Mouse (Mus musculus) embryonic facial prominence, embryonic 11.5 days (tissue): ENCODE measurements around the gene Ramp1. TPM values are rescaled to one million over a fixed set of nuclear protein-coding genes. Genes with fewer than 3 reads are reported as not detected.
A peak's percentile ranks its signal among the peaks of the same experiment; 100 is the strongest.

Source experiments
- ATAC-seq: fragments of 200-750 bp; cut with Nextera tagmentation; replicated peaks from 2 replicates; pipeline ENCODE4 v1.8.0; 2017; ENCODE audit warnings: low read depth; ENCODE audit not compliant: insufficient number of reproducible peaks, low FRiP score, low TSS enrichment
- DNase-seq: peaks from one replicate; pipeline ENCODE4 v3.0.0-alpha.2; 2015; ENCODE audit warnings: low spot score
- H3K27ac ChIP-seq: fragments of 300-500 bp; sonication (generic); replicated peaks from 2 replicates; pipeline ENCODE4 v1.5.1; 2014; ENCODE audit warnings: mild to moderate bottlenecking, low read depth, low read length, control low read depth
- H3K27me3 ChIP-seq: fragments of 300-500 bp; sonication (generic); 2 replicates; pipeline ENCODE4 v1.6.1; 2014; ENCODE audit warnings: mild to moderate bottlenecking, low read length, moderate library complexity, mixed read lengths; ENCODE audit not compliant: control insufficient read depth, insufficient read depth
- H3K36me3 ChIP-seq: fragments of 300-500 bp; sonication (generic); replicated peaks from 2 replicates; pipeline ENCODE4 v1.6.1; 2014; ENCODE audit warnings: low read depth, mild to moderate bottlenecking, low read length, moderate library complexity, mixed read lengths; ENCODE audit not compliant: control insufficient read depth, insufficient read depth
- H3K4me1 ChIP-seq: fragments of 300-500 bp; sonication (generic); 2 replicates; pipeline ENCODE4 v1.6.1; 2014; ENCODE audit warnings: low read length, mixed read lengths; ENCODE audit not compliant: control insufficient read depth, insufficient read depth
- H3K4me2 ChIP-seq: fragments of 300-500 bp; sonication (generic); 2 replicates; pipeline ENCODE4 v1.6.1; 2014; ENCODE audit warnings: low read depth, mild to moderate bottlenecking, control low read depth, low read length, moderate library complexity
- H3K4me3 ChIP-seq: fragments of 300-500 bp; sonication (generic); 2 replicates; pipeline ENCODE4 v1.5.1; 2014; ENCODE audit warnings: low read depth, low read length, control low read depth
- H3K9ac ChIP-seq: fragments of 300-500 bp; sonication (generic); replicated peaks from 2 replicates; pipeline ENCODE4 v1.6.1; 2014; ENCODE audit warnings: mild to moderate bottlenecking, control low read depth, low read length
- H3K9me3 ChIP-seq: fragments of 300-500 bp; sonication (generic); replicated peaks from 2 replicates; pipeline ENCODE4 v1.6.1; 2016; ENCODE audit warnings: mild to moderate bottlenecking, low read length, inconsistent platforms, mixed read lengths; ENCODE audit not compliant: control insufficient read depth
- WGBS: fragments of 180-500 bp; shearing (Covaris S2); extraction: QIAGEN DNeasy Blood & Tissue Kit; methylation state at CpG from one replicate; pipeline ENCODE4 v1.1.7; 2014; 5-methylcytosine and 5-hydroxymethylcytosine counted together
- polyA plus RNA-seq: library from polyadenylated mRNA; unstranded; fragments of >200 nt; fragmentation: Nextera tagmentation; extraction: Ambion mirVana; gene quantifications from 2 replicates; pipeline ENCODE4 v1.2.1, GENCODE M21; 2014

The Ramp1 gene
- polyA plus RNA-seq, 1 experiment from 2014 or later = 0.41 TPM

DNA sequence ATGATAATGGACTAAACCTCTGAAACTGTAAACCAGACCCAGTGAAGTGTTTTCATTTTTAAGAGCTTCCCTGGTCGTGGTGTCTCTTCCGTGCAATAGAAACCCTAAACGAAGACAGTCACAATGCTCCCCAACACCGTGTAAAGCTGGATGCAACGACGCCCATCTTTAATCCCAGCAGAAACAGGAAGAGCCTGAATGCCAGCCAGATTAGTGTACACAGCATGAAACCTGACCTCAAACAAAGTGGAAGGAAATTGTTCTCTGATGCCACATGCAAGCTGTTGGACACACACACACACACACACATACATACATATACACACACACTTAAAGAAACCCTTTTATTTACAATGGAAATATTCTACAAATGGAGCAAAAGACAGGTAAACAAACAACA, 51.5 kb downstream of the Ramp1 start:
- Histone ChIP-seq H3K4me3 (no peak overlapping the region), H3K4me1 (no peaks in the 10 kb centered on the region), H3K36me3 (no peaks in the 10 kb centered on the region), H3K27me3 (no peaks in the 10 kb centered on the region), H3K9ac (no peak overlapping the region), H3K9me3 (no peaks in the 10 kb centered on the region), H3K27ac (no peak overlapping the region), H3K4me2 (no peak overlapping the region)
- no peak for DNase-seq
- ATAC-seq = no peak
- 66% methylated on average over 6 of the region's 6 CpGs for WGBS

- DNase-seq = no peak
- whole genome bisulfite sequencing = 48% methylated on average over 5 of the region's 5 CpGs
- Histone ChIP-seq H3K27ac (no peak overlapping the region), H3K9ac (no peak overlapping the region), H3K27me3 (no peaks in the 10 kb centered on the region), H3K36me3 (no peaks in the 10 kb centered on the region), H3K9me3 (no peaks in the 10 kb centered on the region), H3K4me1 (no peaks in the 10 kb centered on the region), H3K4me3 (no peak overlapping the region), H3K4me2 (no peak overlapping the region)
- ATAC-seq = no peak
Observed at GRCm38 (mm10) chr1:91231896-91232295, 52.3 kb downstream of the Ramp1 start.

GRCm38 (mm10) chr1:91235395-91235794, 55.8 kb downstream of the Ramp1 start:
- H3K9ac ChIP-seq = no peak overlapping the region
- H3K27ac ChIP-seq = no peak overlapping the region
- no peak for ATAC-seq
- no peak for DNase-seq
- no peaks in the 10 kb centered on the region for H3K27me3 ChIP-seq
- no peak overlapping the region for H3K4me3 ChIP-seq
- 80% methylated on average over 5 of the region's 5 CpGs for WGBS
- no peaks in the 10 kb centered on the region for H3K4me1 ChIP-seq
- H3K9me3 ChIP-seq = no peaks in the 10 kb centered on the region
- no peak overlapping the region for H3K4me2 ChIP-seq
- H3K36me3 ChIP-seq = no peaks in the 10 kb centered on the region

DNA sequence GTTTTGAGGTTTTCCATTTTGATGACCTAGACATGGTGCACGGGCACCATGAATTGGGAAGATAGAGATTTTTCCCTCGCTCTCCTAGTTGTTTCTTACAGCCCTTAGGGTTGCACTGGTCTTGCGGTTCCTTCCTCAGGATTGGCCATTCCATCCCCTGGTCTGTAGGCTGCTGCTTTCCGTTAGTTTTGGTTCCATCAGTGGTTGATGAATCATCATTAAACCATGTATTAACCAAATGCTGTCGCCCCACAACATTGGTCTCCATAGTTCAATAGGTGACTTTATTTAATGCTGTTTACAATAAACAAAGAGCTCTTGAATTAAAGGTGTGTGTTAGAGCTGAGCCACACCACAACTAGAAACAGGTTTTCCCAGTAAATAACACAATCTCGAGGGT, 58.1 kb downstream of the Ramp1 start:
- Histone ChIP-seq H3K4me1 (no peaks in the 10 kb centered on the region), H3K9ac (no peak overlapping the region), H3K4me2 (no peak overlapping the region), H3K4me3 (no peak overlapping the region), H3K27ac (no peak overlapping the region), H3K36me3 (no peaks in the 10 kb centered on the region), H3K27me3 (no peaks in the 10 kb centered on the region), H3K9me3 (no peaks in the 10 kb centered on the region)
- WGBS = 80% methylated on average over 6 of the region's 6 CpGs
- DNase-seq (no peak), ATAC-seq (no peak)

GRCm38 (mm10) chr1:91239112-91239511, 59.5 kb downstream of the Ramp1 start:
- Histone ChIP-seq H3K9ac (no peak overlapping the region), H3K27me3 (no peaks in the 10 kb centered on the region), H3K4me2 (no peak overlapping the region), H3K27ac (no peak overlapping the region), H3K9me3 (no peaks in the 10 kb centered on the region), H3K4me3 (no peak overlapping the region), H3K4me1 (no peaks in the 10 kb centered on the region), H3K36me3 (no peaks in the 10 kb centered on the region)
- ATAC-seq (no peak), DNase-seq (peak; percentile 50)
- 17% methylated on average over 5 of the region's 5 CpGs for WGBS

DNA sequence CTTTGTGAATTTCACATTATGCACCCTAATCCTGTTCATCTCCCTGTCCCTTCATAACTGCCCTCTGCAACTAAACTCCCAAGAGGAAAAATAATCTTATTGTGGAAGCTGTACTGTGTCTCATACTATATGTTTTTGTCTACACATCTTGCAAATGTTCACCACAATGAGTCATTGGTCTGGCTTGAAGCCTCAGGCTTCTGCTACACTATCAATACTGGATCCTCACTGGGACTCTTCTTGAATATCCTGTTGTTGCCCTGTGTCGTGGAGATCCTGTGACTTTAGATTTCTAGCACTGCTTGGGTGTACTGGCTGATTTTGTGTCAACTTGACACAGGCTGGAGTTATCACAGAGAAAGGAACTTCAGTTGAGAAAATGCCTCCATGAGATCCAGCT, 60.2 kb downstream of the Ramp1 start:
- Histone ChIP-seq H3K9me3 (no peaks in the 10 kb centered on the region), H3K27me3 (no peaks in the 10 kb centered on the region), H3K9ac (no peak overlapping the region), H3K4me3 (no peak overlapping the region), H3K36me3 (no peaks in the 10 kb centered on the region), H3K4me2 (no peak overlapping the region), H3K4me1 (no peaks in the 10 kb centered on the region), H3K27ac (no peak overlapping the region)
- WGBS = 88% methylated on average over 1 of the region's 1 CpGs
- ATAC-seq (no peak), DNase-seq (no peak)

- Histone ChIP-seq H3K4me2 (no peak overlapping the region), H3K27ac (no peak overlapping the region), H3K4me1 (no peaks in the 10 kb centered on the region), H3K36me3 (no peaks in the 10 kb centered on the region), H3K9me3 (no peaks in the 10 kb centered on the region), H3K9ac (no peak overlapping the region), H3K4me3 (no peak overlapping the region), H3K27me3 (no peaks in the 10 kb centered on the region)
- 74% methylated on average over 1 of the region's 1 CpGs for WGBS
- DNase-seq = no peak
- no peak for ATAC-seq
Observed at GRCm38 (mm10) chr1:91240685-91241084, 61.1 kb downstream of the Ramp1 start.

DNA sequence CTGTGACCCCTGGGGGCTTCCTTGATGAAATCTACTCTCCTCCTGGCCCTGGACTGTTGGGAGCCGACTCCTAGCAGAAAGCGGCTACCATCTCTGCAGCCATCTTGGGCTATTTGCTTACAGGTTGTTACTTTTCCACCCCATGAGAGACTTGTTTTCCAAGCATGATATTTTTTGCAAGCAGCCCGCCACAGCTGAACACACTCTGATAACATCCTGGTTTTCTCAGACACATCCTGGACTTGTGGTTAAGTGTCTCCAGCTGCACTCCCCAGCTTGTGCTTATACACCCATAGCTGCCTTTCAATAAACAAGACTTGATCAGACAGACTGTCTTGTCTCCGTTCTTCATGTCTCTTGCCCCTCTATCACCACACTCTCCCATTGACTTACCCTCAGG, 61.6 kb downstream of the Ramp1 start:
- DNase-seq (no peak), ATAC-seq (no peak)
- H3K4me3 ChIP-seq = no peak overlapping the region
- no peaks in the 10 kb centered on the region for H3K4me1 ChIP-seq
- no peaks in the 10 kb centered on the region for H3K36me3 ChIP-seq
- H3K27ac ChIP-seq = no peak overlapping the region
- H3K9ac ChIP-seq = no peak overlapping the region
- H3K4me2 ChIP-seq = no peak overlapping the region
- H3K27me3 ChIP-seq = no peaks in the 10 kb centered on the region
- 79% methylated on average over 4 of the region's 4 CpGs for WGBS
- no peaks in the 10 kb centered on the region for H3K9me3 ChIP-seq
